Comparison of ENCODE assay signal across 8 mouse cellular contexts in the genomic region with DNA sequence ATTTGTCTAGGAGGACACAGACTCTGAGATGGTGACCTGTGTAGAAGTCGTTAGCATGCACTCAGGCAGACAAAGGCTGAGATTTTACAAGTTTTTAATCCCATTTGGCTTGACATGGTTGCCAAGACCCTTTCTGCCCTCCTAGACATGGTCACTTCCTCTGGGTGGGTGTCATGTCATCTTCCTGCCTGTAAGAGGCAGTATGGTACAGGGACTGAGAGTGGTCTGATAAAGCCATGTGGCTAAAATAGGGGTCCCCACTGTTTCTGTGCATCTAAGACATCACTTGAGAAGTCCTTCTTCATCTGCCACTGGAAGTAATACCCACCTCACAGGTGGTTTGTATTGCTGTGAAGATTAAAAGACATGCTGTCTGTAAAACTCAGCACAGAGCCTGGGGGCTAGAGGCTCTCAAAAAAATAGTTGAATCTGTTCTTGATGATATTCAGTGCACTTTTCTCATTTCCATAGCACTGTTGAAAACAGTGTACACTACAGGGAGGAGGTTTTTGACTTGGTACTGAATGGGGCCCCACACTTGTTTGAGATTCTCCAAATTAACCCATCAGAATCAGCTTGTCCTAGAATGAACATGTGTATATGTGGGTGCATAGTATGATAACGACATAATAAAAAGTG. TPM values are rescaled to one million over a fixed set of nuclear protein-coding genes. Genes with fewer than 3 reads are reported as not detected.
DNase-seq lines count a peak whose midpoint lies in the region; ATAC-seq lines count a peak whose summit lies in the region.

No protein-coding gene starts in this region.

- H3K4me3 ChIP-seq in midbrain, embryonic 15.5 days = no peak overlapping the region

- no peak overlapping the region for H3K4me2 ChIP-seq in midbrain, embryonic 15.5 days

- WGBS in midbrain, embryonic 15.5 days = 47% methylated on average over 2 of the region's 2 CpGs

- H3K27ac ChIP-seq in midbrain, embryonic 15.5 days = no peak overlapping the region

- peaks cover 12% of the 10 kb centered on the region for H3K27me3 ChIP-seq in midbrain, embryonic 15.5 days (replicated peaks)

- H3K9me3 ChIP-seq in midbrain, embryonic 15.5 days = no peaks in the 10 kb centered on the region

- no peaks in the 10 kb centered on the region for H3K36me3 ChIP-seq in midbrain, embryonic 15.5 days (replicated peaks)

- H3K9ac ChIP-seq in midbrain, embryonic 15.5 days = no peak overlapping the region

- H3K4me1 ChIP-seq in midbrain, embryonic 15.5 days = no peaks in the 10 kb centered on the region

- DNase-seq in cerebellum, postnatal 10 days = peak; percentile 78 to 85
- no peak for DNase-seq in cerebellum, adult 11 months
- DNase-seq in right cerebral cortex, postnatal 4 days = peak; percentile 16
- DNase-seq in right cerebral cortex, adult 18-20 months = no peak
- DNase-seq in kidney, adult 18-20 months = peak; percentile 25
- no peak for DNase-seq in layer of hippocampus, adult 8-10 months (ENCODE audit: low spot score in 2 of 2)
- DNase-seq in left cerebral cortex, adult 8-10 months (ENCODE audit: low spot score in 2 of 2) = no peak

- peak; percentile 65 for ATAC-seq in midbrain, embryonic 15.5 days (replicated peaks)

RNA-seq across cellular contexts. Expression of a gene that starts 5.3 kb away (rescaled TPM):
- polyA plus RNA-seq in midbrain, embryonic 15.5 days (2015; fragmentation: Nextera tagmentation; extraction: Ambion mirVana) = 129 and 137 TPM in 2 replicates
- 100 to 1,000 TPM; 220 to 285 (median 244) TPM for total RNA-seq in layer of hippocampus, adult 8-10 months (2022)
- 100 to 1,000 TPM; 173 to 196 (median 186) TPM for total RNA-seq in left cerebral cortex, adult 8-10 months (2022)

Comparison
In these comparisons a context has a peak if more than half of its experiments do, and no peak if none do; other contexts are left out.
1. DNase-seq: peak in cerebellum, postnatal 10 days (2 of 2), right cerebral cortex, postnatal 4 days (single experiment) and kidney, adult 18-20 months (single experiment); none in cerebellum, adult 11 months (single experiment), right cerebral cortex, adult 18-20 months (single experiment), layer of hippocampus, adult 8-10 months (0 of 2) and left cerebral cortex, adult 8-10 months (0 of 2).